Mouse (Mus musculus) mouse embryonic stem cell (cell line): ENCODE data around the gene Foxn4.

Experiments
- in situ Hi-C, 2 experiments: fragments of 300-500 bp; cut with MboI; formaldehyde crosslinking; loops; 1 replicate in 1 of 2; 3 replicates in 1 of 2; pipeline ENCODE4 v1.14.3; 2019 to 2020; ENCODE audit warnings: low sequenced_read_pairs in 2 of 2, low pct_unique_long_range_greater_than_20kb in 1 of 2, mixed read lengths in 1 of 2; ENCODE audit not compliant: unreplicated experiment in 1 of 2

The Foxn4 gene

GRCm38 (mm10) chr5:114206158-114206557 lies 67.4 kb downstream of the Foxn4 start:
- in situ Hi-C loops = no loop called here
